24 mouse cellular contexts compared by ENCODE assay signal in the genomic region with DNA sequence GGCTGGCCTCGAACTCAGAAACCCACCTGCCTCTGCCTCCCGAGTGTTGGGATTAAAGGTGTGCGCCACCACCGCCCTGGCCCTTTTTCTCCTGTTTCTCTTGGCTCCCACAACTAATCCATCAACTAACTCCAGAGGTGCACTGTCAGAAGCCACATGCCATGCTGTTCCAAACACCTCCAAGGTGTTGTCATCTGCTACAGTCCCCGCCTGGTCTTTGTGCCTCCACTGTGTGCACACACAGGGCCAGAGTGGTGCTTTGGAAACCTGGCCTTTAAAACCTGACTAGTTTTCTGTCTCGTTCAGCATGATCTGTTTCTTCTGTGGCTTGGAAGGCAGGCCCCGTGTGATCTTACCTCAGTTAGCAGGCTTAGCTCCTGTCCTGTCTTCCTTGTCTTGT. TPM values are rescaled to one million over a fixed set of nuclear protein-coding genes. Genes with fewer than 3 reads are reported as not detected.
DNase-seq lines count a peak whose midpoint lies in the region; ATAC-seq and TF ChIP-seq lines count a peak whose summit lies in the region.
"Had no signal": no experiment of that assay in that cellular context is flagged by ENCODE, and none has a peak within 500 bp of the region (broad histone marks: within the 10 kb centered on the region; RNA-seq: fewer than 3 reads in every experiment).

No protein-coding gene starts in this region.

- TF ChIP-seq POLR2A in heart, adult 2 months (IDR thresholded peaks at IDR 0.05; ENCODE audit: insufficient read depth, low read depth, low read length) = no peak

- peak; percentile 51; the same call in 1 of the 2 replicates for ATAC-seq in heart, embryonic 11.5 days (replicated peaks; ENCODE audit: insufficient number of reproducible peaks, low FRiP score, low TSS enrichment)
- ATAC-seq in heart, embryonic 13.5 days (ENCODE audit: extremely low read depth, insufficient number of reproducible peaks, low FRiP score, low TSS enrichment) = no peak
- ATAC-seq in heart, embryonic 15.5 days (replicated peaks; ENCODE audit: insufficient number of reproducible peaks, insufficient read depth, low FRiP score, low read depth) = peak; percentile 48; the same call in 1 of the 2 replicates
- peak; percentile 57; the same call in 1 of the 2 replicates for ATAC-seq in heart, postnatal 0 days (ENCODE audit: insufficient read depth, low read depth)
- ATAC-seq: forebrain, embryonic 14.5 days had no signal

- no peak for TF ChIP-seq EP300 in heart, postnatal 0 days (IDR thresholded peaks at IDR 0.05; ENCODE audit: low read depth)
- TF ChIP-seq EP300 in heart, adult 2 months (IDR thresholded peaks at IDR 0.05; ENCODE audit: insufficient read depth, low read depth, low read length) = no peak

- intact Hi-C loops in heart, postnatal 25 days (cut with DNase I) = loop anchor here (5.0 kb wide), 1 partner anchor 47 kb away; no protein-coding TSS in a partner anchor
- intact Hi-C loops in heart, postnatal 36 days (cut with DNase I) = no loop called here
- intact Hi-C loops in heart, adult 2 months (cut with DNase I) = no loop called here

- no peaks in the 10 kb centered on the region for H3K36me3 ChIP-seq in heart, embryonic 11.5 days (ENCODE audit: control insufficient read depth, insufficient read depth, low read length)
- H3K36me3 ChIP-seq in heart, embryonic 13.5 days = peaks cover 44% of the 10 kb centered on the region
- H3K36me3 ChIP-seq in heart, embryonic 15.5 days = peaks cover 5% of the 10 kb centered on the region; the same call in 1 of the 2 replicates
- peaks cover 12% of the 10 kb centered on the region; the same call in 1 of the 2 replicates for H3K36me3 ChIP-seq in heart, postnatal 0 days (replicated peaks; ENCODE audit: control insufficient read depth, insufficient read depth, low read length)
- no peaks in the 10 kb centered on the region for H3K36me3 ChIP-seq in heart, adult 2 months (ENCODE audit: control insufficient read depth, insufficient read depth, low read length)

- no peak overlapping the region for H3K27ac ChIP-seq in heart, embryonic 11.5 days (ENCODE audit: low read depth, low read length)
- H3K27ac ChIP-seq in heart, embryonic 13.5 days (replicated peaks) = peak overlapping the region; percentile 54
- 0 out of 2 replicates have a peak overlapping the region, but pooled peaks have one; percentile 54 for H3K27ac ChIP-seq in heart, embryonic 15.5 days
- no peak overlapping the region for H3K27ac ChIP-seq in heart, postnatal 0 days (ENCODE audit: low read depth)
- no peak overlapping the region for H3K27ac ChIP-seq in heart, adult 2 months
- H3K27ac ChIP-seq: embryonic facial prominence, embryonic 13.5 days; embryonic facial prominence, embryonic 15.5 days; forebrain, embryonic 10.5 days; forebrain, embryonic 12.5 days had no signal

- H3K4me1 ChIP-seq in heart, embryonic 11.5 days (ENCODE audit: control insufficient read depth, insufficient read depth, low read length) = no peaks in the 10 kb centered on the region
- peaks cover 19% of the 10 kb centered on the region for H3K4me1 ChIP-seq in heart, embryonic 13.5 days
- peaks cover 8% of the 10 kb centered on the region for H3K4me1 ChIP-seq in heart, embryonic 15.5 days (replicated peaks)
- no peaks in the 10 kb centered on the region for H3K4me1 ChIP-seq in heart, postnatal 0 days (ENCODE audit: control insufficient read depth, insufficient read depth)
- no peaks in the 10 kb centered on the region for H3K4me1 ChIP-seq in heart, adult 2 months (ENCODE audit: control insufficient read depth, insufficient read depth, low read length)
- H3K4me1 ChIP-seq: embryonic facial prominence, embryonic 13.5 days; embryonic facial prominence, embryonic 15.5 days; forebrain, embryonic 10.5 days; forebrain, embryonic 12.5 days had no signal

- no peaks in the 10 kb centered on the region for H3K79me2 ChIP-seq in heart, adult 2 months (replicated peaks; ENCODE audit: control insufficient read depth, insufficient read depth, low read length)

- H3K27me3 ChIP-seq in heart, embryonic 11.5 days (ENCODE audit: control insufficient read depth, insufficient read depth, low read length) = no peaks in the 10 kb centered on the region
- no peaks in the 10 kb centered on the region for H3K27me3 ChIP-seq in heart, embryonic 13.5 days (replicated peaks)
- no peaks in the 10 kb centered on the region for H3K27me3 ChIP-seq in heart, embryonic 15.5 days
- H3K27me3 ChIP-seq in heart, postnatal 0 days (ENCODE audit: control insufficient read depth, insufficient read depth, low read length) = no peaks in the 10 kb centered on the region
- H3K27me3 ChIP-seq in heart, adult 2 months (ENCODE audit: control insufficient read depth, insufficient read depth, low read length) = no peaks in the 10 kb centered on the region
- H3K27me3 ChIP-seq: embryonic facial prominence, embryonic 13.5 days; embryonic facial prominence, embryonic 15.5 days; forebrain, embryonic 12.5 days had no signal

- H3K9me3 ChIP-seq in heart, embryonic 11.5 days (replicated peaks; ENCODE audit: control insufficient read depth, low read length) = no peaks in the 10 kb centered on the region
- H3K9me3 ChIP-seq in heart, embryonic 13.5 days = no peaks in the 10 kb centered on the region
- no peaks in the 10 kb centered on the region for H3K9me3 ChIP-seq in heart, embryonic 15.5 days (replicated peaks)
- no peaks in the 10 kb centered on the region for H3K9me3 ChIP-seq in heart, postnatal 0 days (replicated peaks; ENCODE audit: control insufficient read depth, low read length)
- H3K9me3 ChIP-seq: embryonic facial prominence, embryonic 13.5 days; embryonic facial prominence, embryonic 15.5 days; forebrain, embryonic 10.5 days; forebrain, embryonic 12.5 days had no signal

- H3K4me3 ChIP-seq in heart, embryonic 11.5 days (ENCODE audit: low read depth, low read length) = no peak overlapping the region
- H3K4me3 ChIP-seq in heart, embryonic 13.5 days = no peak overlapping the region
- no peak overlapping the region for H3K4me3 ChIP-seq in heart, embryonic 15.5 days
- no peak overlapping the region for H3K4me3 ChIP-seq in heart, postnatal 0 days (ENCODE audit: low read depth, low read length)
- H3K4me3 ChIP-seq in heart, adult 2 months = no peak overlapping the region
- H3K4me3 ChIP-seq: embryonic facial prominence, embryonic 13.5 days; embryonic facial prominence, embryonic 15.5 days; erythroblast, embryonic 14.5 days; forebrain, embryonic 10.5 days; forebrain, embryonic 12.5 days had no signal

- H3K4me2 ChIP-seq in heart, embryonic 11.5 days = no peak overlapping the region
- H3K4me2 ChIP-seq in heart, embryonic 13.5 days = no peak overlapping the region
- no peak overlapping the region for H3K4me2 ChIP-seq in heart, embryonic 15.5 days
- no peak overlapping the region for H3K4me2 ChIP-seq in heart, postnatal 0 days (ENCODE audit: low read depth, low read length)
- H3K4me2 ChIP-seq: embryonic facial prominence, embryonic 13.5 days; embryonic facial prominence, embryonic 15.5 days; forebrain, embryonic 12.5 days had no signal

- no peak for DNase-seq in heart, postnatal 25 days (ENCODE audit: low spot score)
- DNase-seq in heart, adult 8-10 months (ENCODE audit: low spot score) = no peak
- DNase-seq in heart, postnatal 36 days = no peak
- no peak for DNase-seq in heart, postnatal 0 days (ENCODE audit: low spot score)
- DNase-seq in heart, adult 2 months = no peak
- DNase-seq: adrenal gland, adult 2 months; adrenal gland, postnatal 10 days; adrenal gland, postnatal 25 days; cerebellum, adult 11 months; cerebellum, adult 18-20 months; cerebellum, adult 8-10 months; cerebellum, adult 9-11 months; cerebellum, postnatal 14 days; cerebellum, postnatal 36 days; embryo, embryonic 11 days had no signal

- WGBS in heart, embryonic 11.5 days (ENCODE audit: insufficient replicate concordance) = 58% methylated on average over 7 of the region's 7 CpGs
- WGBS in heart, embryonic 13.5 days = 59% methylated on average over 7 of the region's 7 CpGs
- 67% methylated on average over 7 of the region's 7 CpGs for WGBS in heart, embryonic 15.5 days
- WGBS in heart, postnatal 0 days = 59% methylated on average over 7 of the region's 7 CpGs
- 86% methylated on average over 7 of the region's 7 CpGs for WGBS in heart, adult 2 months

- no peak for TF ChIP-seq CTCF in heart, postnatal 0 days (IDR thresholded peaks at IDR 0.05; ENCODE audit: low read depth)
- no peak for TF ChIP-seq CTCF in heart, adult 2 months (IDR thresholded peaks at IDR 0.05)

- H3K9ac ChIP-seq in heart, embryonic 11.5 days (ENCODE audit: low read depth, low read length) = no peak overlapping the region
- H3K9ac ChIP-seq in heart, embryonic 13.5 days = peak overlapping the region; percentile 44; the same call in 1 of the 2 replicates
- H3K9ac ChIP-seq in heart, embryonic 15.5 days = no peak overlapping the region
- no peak overlapping the region for H3K9ac ChIP-seq in heart, postnatal 0 days (replicated peaks; ENCODE audit: low read depth, low read length)
- H3K9ac ChIP-seq in heart, adult 2 months (ENCODE audit: low read depth, low read length) = no peak overlapping the region
- H3K9ac ChIP-seq: embryonic facial prominence, embryonic 13.5 days; embryonic facial prominence, embryonic 15.5 days; forebrain, embryonic 12.5 days had no signal

RNA-seq across cellular contexts. Expression of gene Kidins220, which starts 30.1 kb away (rescaled TPM):
- 45.5 and 46.4 TPM in 2 replicates for polyA plus RNA-seq in heart, embryonic 11.5 days (2014; fragmentation: Nextera tagmentation; extraction: Ambion mirVana)
- total RNA-seq in heart, postnatal 25 days (2021) = 10 to 100 TPM; 69.0 to 76.8 TPM
- polyA plus RNA-seq in heart, embryonic 13.5 days (2015; fragmentation: Nextera tagmentation; extraction: Ambion mirVana) = 28.2 and 30.1 TPM in 2 replicates
- total RNA-seq in heart, adult 8-10 months (2022) = 10 to 100 TPM; 57.2 to 84.5 (median 66.5) TPM
- polyA plus RNA-seq in heart, embryonic 15.5 days (2015; fragmentation: Nextera tagmentation; extraction: Ambion mirVana) = 31.0 and 33.2 TPM in 2 replicates
- total RNA-seq in heart, postnatal 36 days (2021) = 10 to 100 TPM; 74.1 to 77.0 TPM
- 61.3 and 64.3 TPM in 2 replicates for total RNA-seq in heart, postnatal 0 days (2014; rRNA removed; ENCODE audit: low replicate concordance)
- polyA plus RNA-seq in heart, postnatal 0 days (2015; fragmentation: Nextera tagmentation; extraction: Ambion mirVana) = 18.8 and 24.6 TPM in 2 replicates
- total RNA-seq in heart, adult 2 months (2021) = 10 to 100 TPM; 68.4 TPM
- 41.6 and 52.9 TPM in 2 replicates for polyA plus RNA-seq in heart, adult 2 months (2012; rRNA removed)

Comparison
In these comparisons a context has a peak if more than half of its experiments do, and no peak if none do; other contexts are left out.
1. H3K27ac ChIP-seq: peak in heart, embryonic 13.5 days (single experiment) and heart, embryonic 15.5 days (single experiment); none in heart, embryonic 11.5 days (single experiment), heart, postnatal 0 days (single experiment) and heart, adult 2 months (single experiment).